Mouse (Mus musculus): ENCODE measurements at regions not wholly inside any gene's neighbourhood (a gene's known extent, or its start where the extent isn't known, plus 50 kb on each side); places are given as distances from the start of the nearest gene placed in this dataset.

- TF ChIP-seq CTCF (IDR thresholded peaks at IDR 0.05; ENCODE audit: insufficient read depth, low read depth, low read length) (no peak), POLR2A (IDR thresholded peaks at IDR 0.05; ENCODE audit: insufficient read depth, low read depth, low read length) (no peak)
Observed at GRCm38 (mm10) chr6:31895835-31896234, 154.2 kb upstream of the 1700012A03Rik start.

Measured in olfactory bulb, adult 2 months (tissue).